Mouse (Mus musculus) lung, postnatal 0 days (tissue): ENCODE measurements around the gene Phkb. TPM values are rescaled to one million over a fixed set of nuclear protein-coding genes. Genes with fewer than 3 reads are reported as not detected.

Experiments used
- ATAC-seq: fragments of 200-750 bp; cut with Nextera tagmentation; 2 replicates; pipeline ENCODE4 v1.8.0; 2017; ENCODE audit warnings: moderate library complexity
- DNase-seq: peaks from one replicate; pipeline ENCODE4 v3.0.0-alpha.2; 2016; ENCODE audit warnings: low spot score
- H3K27ac ChIP-seq: fragments of 300-500 bp; sonication (generic); 2 replicates; pipeline ENCODE4 v1.5.1; 2014; ENCODE audit warnings: antibody characterized with exemption, mild to moderate bottlenecking, low read length, mixed read lengths
- H3K27me3 ChIP-seq: fragments of 300-500 bp; sonication (generic); replicated peaks from 2 replicates; pipeline ENCODE4 v1.6.1; 2014; ENCODE audit warnings: low read length, mixed read lengths; ENCODE audit not compliant: insufficient read depth
- H3K36me3 ChIP-seq: fragments of 300-500 bp; sonication (generic); 2 replicates; pipeline ENCODE4 v1.6.1; 2014; ENCODE audit warnings: low read length, mixed read lengths; ENCODE audit not compliant: insufficient read depth
- H3K4me1 ChIP-seq: fragments of 300-500 bp; sonication (generic); 2 replicates; pipeline ENCODE4 v1.6.1; 2014; ENCODE audit warnings: antibody characterized with exemption, low read depth, low read length, mixed read lengths; ENCODE audit not compliant: insufficient read depth
- H3K4me2 ChIP-seq: fragments of 300-500 bp; sonication (generic); replicated peaks from 2 replicates; pipeline ENCODE4 v1.6.1; 2014; ENCODE audit warnings: low read depth, mild to moderate bottlenecking, low read length, moderate library complexity, mixed read lengths
- H3K4me3 ChIP-seq: fragments of 300-500 bp; sonication (generic); 2 replicates; pipeline ENCODE4 v1.5.1; 2014; ENCODE audit warnings: low read depth, low read length
- H3K9ac ChIP-seq: fragments of 300-500 bp; sonication (generic); replicated peaks from 2 replicates; pipeline ENCODE4 v1.6.1; 2014; ENCODE audit warnings: low read depth, mild to moderate bottlenecking
- H3K9me3 ChIP-seq: fragments of 300-500 bp; sonication (generic); 2 replicates; pipeline ENCODE4 v1.6.1; 2016; ENCODE audit warnings: low read length, mixed read lengths
- CTCF ChIP-seq: IDR thresholded peaks from 2 replicates; pipeline ENCODE4 v1.5.1; 2016; ENCODE audit warnings: antibody characterized with exemption, mild to moderate bottlenecking
- EP300 ChIP-seq: IDR thresholded peaks from 2 replicates; pipeline ENCODE4 v1.6.1; 2016; ENCODE audit warnings: antibody characterized with exemption, mild to moderate bottlenecking, control low read depth
- WGBS: fragments of 180-500 bp; shearing (Covaris S2); extraction: QIAGEN DNeasy Blood & Tissue Kit; methylation state at CpG from one replicate; pipeline ENCODE4 v1.1.7; 2014; 5-methylcytosine and 5-hydroxymethylcytosine counted together
- polyA plus RNA-seq: library from polyadenylated mRNA; unstranded; fragments of >200 nt; fragmentation: Nextera tagmentation; extraction: Ambion mirVana; gene quantifications from 2 replicates; pipeline ENCODE4 v1.2.1, GENCODE M21; 2015

The Phkb gene
- polyA plus RNA-seq, 1 experiment from 2014 or later, result 26.9 TPM

GRCm38 (mm10) chr8:86059130-86059529 is 218.4 kb downstream of the Phkb start:
- Histone ChIP-seq H3K4me3 (no peak overlapping the region), H3K27me3 (no peaks in the 10 kb centered on the region), H3K36me3 (peaks cover 20% of the 10 kb centered on the region; the same call in 1 of the 2 replicates), H3K27ac (no peak overlapping the region), H3K9me3 (no peaks in the 10 kb centered on the region), H3K4me1 (no peaks in the 10 kb centered on the region), H3K4me2 (no peak overlapping the region), H3K9ac (no peak overlapping the region)
- 74% methylated on average over 5 of the region's 5 CpGs for WGBS
- no peak for DNase-seq
- TF ChIP-seq EP300 (no peak), CTCF (no peak)
- ATAC-seq, result no peak

GRCm38 (mm10) chr8:86063411-86063810 is 222.7 kb downstream of the Phkb start:
- TF ChIP-seq EP300, result no peak
- TF ChIP-seq CTCF, result no peak
- WGBS, result 89% methylated on average over 2 of the region's 2 CpGs
- DNase-seq, result no peak
- ATAC-seq, result no peak
- H3K27me3 ChIP-seq, result no peaks in the 10 kb centered on the region
- no peak overlapping the region for H3K4me3 ChIP-seq
- no peaks in the 10 kb centered on the region for H3K9me3 ChIP-seq
- H3K9ac ChIP-seq, result no peak overlapping the region
- peaks cover 9% of the 10 kb centered on the region; the same call in 1 of the 2 replicates for H3K36me3 ChIP-seq
- no peaks in the 10 kb centered on the region for H3K4me1 ChIP-seq
- H3K4me2 ChIP-seq, result no peak overlapping the region
- no peak overlapping the region for H3K27ac ChIP-seq

DNA sequence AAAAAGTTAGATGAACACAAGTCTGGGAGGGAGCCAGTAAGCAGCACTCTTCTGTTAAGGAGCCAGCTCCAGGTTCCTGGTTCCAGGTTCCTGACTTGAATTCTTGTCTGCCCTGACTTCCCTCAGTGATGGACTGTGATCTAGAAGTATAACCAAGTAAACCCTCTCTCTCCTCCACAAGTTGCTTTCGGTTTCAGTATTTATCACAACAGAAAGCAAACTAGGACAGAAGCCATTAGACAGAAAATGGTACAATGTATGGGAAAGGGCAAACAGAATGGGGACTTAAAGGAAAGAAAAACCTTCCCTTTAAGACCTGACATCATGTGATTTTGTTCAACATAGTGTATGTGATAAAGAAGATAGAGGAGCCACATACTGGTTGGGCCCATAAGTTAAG is 238.7 kb downstream of the Phkb start:
- no peak overlapping the region for H3K4me2 ChIP-seq
- no peak overlapping the region for H3K4me3 ChIP-seq
- H3K27me3 ChIP-seq, result no peaks in the 10 kb centered on the region
- H3K36me3 ChIP-seq, result no peaks in the 10 kb centered on the region
- 86% methylated on average over 1 of the region's 1 CpGs for WGBS
- H3K27ac ChIP-seq, result no peak overlapping the region
- ATAC-seq (no peak), DNase-seq (no peak)
- no peaks in the 10 kb centered on the region for H3K4me1 ChIP-seq
- H3K9me3 ChIP-seq, result no peaks in the 10 kb centered on the region
- TF ChIP-seq CTCF (no peak), EP300 (no peak)
- no peak overlapping the region for H3K9ac ChIP-seq

DNA sequence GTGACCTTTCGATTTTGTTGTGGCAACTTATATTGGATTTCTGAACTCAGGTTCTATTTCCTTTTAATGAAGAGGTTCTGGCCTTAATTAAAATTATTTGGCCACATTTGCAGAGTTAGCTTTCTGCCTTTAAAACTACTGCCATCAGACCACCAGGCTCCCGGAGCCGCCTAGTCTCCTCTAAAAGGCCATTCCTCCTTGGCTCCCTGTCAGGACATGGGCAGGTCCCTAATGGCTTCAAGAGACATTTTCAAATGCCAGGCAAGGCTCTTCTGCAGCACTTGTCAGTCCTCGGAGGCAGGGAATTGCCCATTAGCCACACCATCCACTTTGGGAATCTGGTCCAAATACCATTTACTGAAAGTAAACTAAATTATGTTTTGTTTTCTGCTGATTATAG is 242.6 kb downstream of the Phkb start:
- no peaks in the 10 kb centered on the region for H3K9me3 ChIP-seq
- no peak overlapping the region for H3K4me3 ChIP-seq
- WGBS, result 62% methylated on average over 4 of the region's 4 CpGs
- H3K4me1 ChIP-seq, result no peaks in the 10 kb centered on the region
- H3K9ac ChIP-seq, result no peak overlapping the region
- DNase-seq (no peak), ATAC-seq (no peak)
- no peaks in the 10 kb centered on the region for H3K36me3 ChIP-seq
- no peak overlapping the region for H3K4me2 ChIP-seq
- TF ChIP-seq CTCF, result no peak
- TF ChIP-seq EP300, result no peak
- H3K27me3 ChIP-seq, result no peaks in the 10 kb centered on the region
- no peak overlapping the region for H3K27ac ChIP-seq

DNA sequence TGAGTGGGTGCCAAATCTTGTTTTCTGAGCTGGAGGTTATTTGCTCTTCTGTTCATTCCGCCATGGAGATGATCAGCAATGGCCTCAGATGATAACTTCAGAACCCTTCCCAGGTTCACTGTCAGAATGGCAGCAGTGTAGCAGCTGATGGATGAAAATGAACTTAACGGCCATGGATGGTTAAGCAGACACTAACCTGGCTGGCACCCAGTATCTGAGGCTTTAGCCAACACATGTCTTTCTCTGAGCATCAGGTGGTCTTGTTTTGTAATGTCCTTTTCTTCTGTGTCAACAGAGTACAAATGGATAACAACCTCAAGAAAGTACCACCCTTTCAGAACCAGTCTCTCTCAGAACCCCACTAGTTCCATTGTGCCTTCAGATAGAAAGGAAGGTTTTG is 246.0 kb downstream of the Phkb start:
- Histone ChIP-seq H3K4me2 (no peak overlapping the region), H3K4me3 (no peak overlapping the region), H3K9me3 (no peaks in the 10 kb centered on the region), H3K27me3 (no peaks in the 10 kb centered on the region), H3K36me3 (no peaks in the 10 kb centered on the region), H3K9ac (no peak overlapping the region), H3K4me1 (no peaks in the 10 kb centered on the region), H3K27ac (no peak overlapping the region)
- ATAC-seq (no peak), DNase-seq (no peak)
- 73% methylated on average over 2 of the region's 2 CpGs for WGBS
- no peak for TF ChIP-seq EP300

DNA sequence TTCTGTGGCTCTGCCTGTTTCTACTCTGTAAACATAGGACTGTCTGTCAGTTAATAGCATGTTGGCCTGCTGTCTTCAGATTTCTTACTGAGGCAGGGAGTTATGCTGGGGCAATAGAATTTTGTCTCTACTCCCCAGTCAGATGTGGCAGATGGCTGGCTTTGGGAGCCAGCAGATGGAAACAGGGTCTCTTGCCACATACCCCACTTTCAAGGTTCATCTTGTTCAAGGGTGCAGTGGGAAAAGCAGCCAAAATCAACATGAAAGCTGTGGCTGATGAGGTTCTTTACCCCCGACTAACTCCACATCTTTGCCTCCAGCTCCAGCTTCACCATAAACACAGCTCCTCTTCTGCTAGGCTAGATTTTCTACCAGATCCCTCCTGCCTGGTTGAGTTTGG is 246.7 kb downstream of the Phkb start:
- TF ChIP-seq CTCF (no peak), EP300 (no peak)
- DNase-seq, result no peak
- Histone ChIP-seq H3K4me2 (no peak overlapping the region), H3K9me3 (no peaks in the 10 kb centered on the region), H3K27ac (no peak overlapping the region), H3K4me3 (no peak overlapping the region), H3K9ac (no peak overlapping the region), H3K36me3 (no peaks in the 10 kb centered on the region), H3K4me1 (no peaks in the 10 kb centered on the region), H3K27me3 (no peaks in the 10 kb centered on the region)
- no peak for ATAC-seq
- WGBS, result 67% methylated on average over 1 of the region's 1 CpGs

GRCm38 (mm10) chr8:86090666-86091065 is 249.9 kb downstream of the Phkb start:
- H3K4me3 ChIP-seq, result no peak overlapping the region
- H3K27me3 ChIP-seq, result no peaks in the 10 kb centered on the region
- no peak overlapping the region for H3K4me2 ChIP-seq
- DNase-seq (no peak), ATAC-seq (no peak)
- TF ChIP-seq EP300 (no peak), CTCF (no peak)
- no peaks in the 10 kb centered on the region for H3K4me1 ChIP-seq
- H3K9me3 ChIP-seq, result no peaks in the 10 kb centered on the region
- no peak overlapping the region for H3K27ac ChIP-seq
- 80% methylated on average over 10 of the region's 10 CpGs for WGBS
- H3K9ac ChIP-seq, result no peak overlapping the region
- H3K36me3 ChIP-seq, result no peaks in the 10 kb centered on the region

Other genes with a start within 250 kb of the Phkb start
- 0.88 and 1.5 TPM in 2 replicates for gene Neto2, start 140.0 kb upstream of the Phkb start, polyA plus RNA-seq
- 59.8 and 65.5 TPM in 2 replicates for gene Itfg1, start within 50 bp of the Phkb start, polyA plus RNA-seq